8 mouse cellular contexts compared by ENCODE assay signal in genomic region chr9:25252283-25252726, GRCm38 (mm10). TPM values are rescaled to one million over a fixed set of nuclear protein-coding genes. Genes with fewer than 3 reads are reported as not detected.
DNase-seq lines count a peak whose midpoint lies in the region; ATAC-seq lines count a peak whose summit lies in the region.

Gene Sept7, plus strand, starts transcription at chr9:25252439.

- peak within 1 kb of the TSS; percentile 97 to 99 for H3K27ac ChIP-seq in heart, embryonic 14.5 days (replicated peaks in 1 of 2; ENCODE audit: control insufficient read depth in 1 of 2, insufficient read depth in 1 of 2, low read depth in 2 of 2, low read length in 2 of 2)
- H3K27ac ChIP-seq in liver, embryonic 13.5 days: peak within 1 kb of the TSS; percentile 97
- H3K27ac ChIP-seq in stomach, embryonic 16.5 days (ENCODE audit: low read length): peak within 1 kb of the TSS; percentile 99

- peak within 1 kb of the TSS; percentile 100 for H3K9ac ChIP-seq in heart, embryonic 14.5 days (ENCODE audit: low read length)
- peak within 1 kb of the TSS; percentile 99 for H3K9ac ChIP-seq in liver, embryonic 13.5 days
- peak within 1 kb of the TSS; percentile 100 for H3K9ac ChIP-seq in stomach, embryonic 16.5 days (ENCODE audit: low read length)

- peak within 1 kb of the TSS; percentile 85 for H3K4me2 ChIP-seq in heart, embryonic 14.5 days (ENCODE audit: low read length)
- peak within 1 kb of the TSS; percentile 80 for H3K4me2 ChIP-seq in liver, embryonic 13.5 days
- H3K4me2 ChIP-seq in stomach, embryonic 16.5 days (ENCODE audit: low read depth, low read length): peak within 1 kb of the TSS; percentile 83

- ATAC-seq in CD4-positive, CD25-positive, alpha-beta regulatory T cell, adult 4 months: peak; percentile 88
- peak; percentile 95 for ATAC-seq in heart, embryonic 14.5 days (ENCODE audit: insufficient number of reproducible peaks, insufficient read depth, low FRiP score, low read depth)
- ATAC-seq in liver, embryonic 13.5 days (ENCODE audit: low read depth): peak; percentile 97
- ATAC-seq in stomach, embryonic 16.5 days (ENCODE audit: insufficient read depth, low FRiP score): peak; percentile 99

- no peaks in the 10 kb centered on the region for H3K9me3 ChIP-seq in heart, embryonic 14.5 days (ENCODE audit: control insufficient read depth, low read length)
- H3K9me3 ChIP-seq in liver, embryonic 13.5 days (replicated peaks): no peaks in the 10 kb centered on the region
- no peaks in the 10 kb centered on the region for H3K9me3 ChIP-seq in stomach, embryonic 16.5 days (replicated peaks; ENCODE audit: control insufficient read depth, low read length)

- peak; percentile 91 for DNase-seq in c-Kit-negative CD71-positive TER-119-positive erythroid progenitor cells, embryonic 14.5 days (ENCODE audit: low read depth, low spot score)
- peak; percentile 93 for DNase-seq in fibroblast of lung, adult 2 months (ENCODE audit: low read depth)
- DNase-seq in kidney, postnatal 14 days: peak; percentile 99
- peak; percentile 97 for DNase-seq in liver, embryonic 13.5 days
- DNase-seq in neural tube, embryonic 10.5 days (ENCODE audit: extremely low spot score, low spot score): peak; percentile 98

- peak within 1 kb of the TSS; percentile 99 to 100 for H3K4me3 ChIP-seq in heart, embryonic 14.5 days (ENCODE audit: control insufficient read depth in 1 of 2, insufficient read depth in 1 of 2, low read depth in 1 of 2, low read length in 2 of 2)
- peak within 1 kb of the TSS; percentile 98 for H3K4me3 ChIP-seq in liver, embryonic 13.5 days (replicated peaks)
- H3K4me3 ChIP-seq in stomach, embryonic 16.5 days (replicated peaks; ENCODE audit: low read length): peak within 1 kb of the TSS; percentile 99

- no peaks in the 10 kb centered on the region for H3K36me3 ChIP-seq in heart, embryonic 14.5 days (ENCODE audit: control insufficient read depth, insufficient read depth, low read length)
- no peaks in the 10 kb centered on the region for H3K36me3 ChIP-seq in liver, embryonic 13.5 days
- no peaks in the 10 kb centered on the region for H3K36me3 ChIP-seq in stomach, embryonic 16.5 days (ENCODE audit: control insufficient read depth, insufficient read depth, low read length)

- peaks cover 0 to 22% of the 10 kb centered on the region in 2 experiments; a peak in 2 of 4 replicates for H3K4me1 ChIP-seq in heart, embryonic 14.5 days (ENCODE audit: control insufficient read depth in 2 of 2, insufficient read depth in 2 of 2, low read length in 2 of 2)
- peaks cover 33% of the 10 kb centered on the region for H3K4me1 ChIP-seq in liver, embryonic 13.5 days (replicated peaks)
- peaks cover 9% of the 10 kb centered on the region for H3K4me1 ChIP-seq in stomach, embryonic 16.5 days (ENCODE audit: control insufficient read depth, insufficient read depth, low read length)

- H3K27me3 ChIP-seq in heart, embryonic 14.5 days (ENCODE audit: control insufficient read depth, insufficient read depth, low read length): no peaks in the 10 kb centered on the region
- no peaks in the 10 kb centered on the region for H3K27me3 ChIP-seq in liver, embryonic 13.5 days
- H3K27me3 ChIP-seq in stomach, embryonic 16.5 days (ENCODE audit: control insufficient read depth, insufficient read depth, low read length): no peaks in the 10 kb centered on the region

- WGBS in heart, embryonic 14.5 days: under 1% methylated on average over 54 of the region's 54 CpGs
- under 1% methylated on average over 53 of the region's 54 CpGs for WGBS in liver, embryonic 13.5 days (ENCODE audit: insufficient replicate concordance)
- WGBS in stomach, embryonic 16.5 days: under 1% methylated on average over 51 of the region's 54 CpGs

RNA-seq across cellular contexts. Expression of gene Sept7, which starts in this region (rescaled TPM):
- polyA plus RNA-seq in CD4-positive, CD25-positive, alpha-beta regulatory T cell, adult 4 months (2017; shearing (Covaris generic)): 100 to 1,000 TPM; 401 to 415 TPM
- polyA plus RNA-seq in heart, embryonic 14.5 days (2014; fragmentation: Nextera tagmentation; extraction: Ambion mirVana): 265 and 268 TPM in 2 replicates
- 110 and 137 TPM in 2 replicates for polyA plus RNA-seq in liver, embryonic 13.5 days (2015; fragmentation: Nextera tagmentation; extraction: Ambion mirVana)
- 251 and 266 TPM in 2 replicates for polyA plus RNA-seq in stomach, embryonic 16.5 days (2015; fragmentation: Nextera tagmentation; extraction: Ambion mirVana)

Comparison
In these comparisons a context has a peak if more than half of its experiments do, and no peak if none do; other contexts are left out.
1. Peak in every context shown above with its lines: DNase-seq, ATAC-seq, H3K4me3 ChIP-seq and H3K27ac ChIP-seq.